Mouse (Mus musculus) midbrain, embryonic 16.5 days (tissue): ENCODE measurements around the gene Nln. TPM values are rescaled to one million over a fixed set of nuclear protein-coding genes. Genes with fewer than 3 reads are reported as not detected.
A peak's percentile ranks its signal among the peaks of the same experiment; 100 is the strongest.

Experiments used
- ATAC-seq: fragments of 200-750 bp; cut with Nextera tagmentation; 2 replicates; pipeline ENCODE4 v1.8.0; 2017; ENCODE audit warnings: moderate TSS enrichment
- H3K27ac ChIP-seq: fragments of 300-500 bp; sonication (generic); 2 replicates; pipeline ENCODE4 v1.5.1; 2014; ENCODE audit warnings: mild to moderate bottlenecking, low read length, mixed read lengths
- H3K27me3 ChIP-seq: fragments of 300-500 bp; sonication (generic); 2 replicates; pipeline ENCODE4 v1.6.1; 2014; ENCODE audit warnings: low read depth, low read length, mixed read lengths; ENCODE audit not compliant: control insufficient read depth, insufficient read depth
- H3K36me3 ChIP-seq: fragments of 300-500 bp; sonication (generic); 2 replicates; pipeline ENCODE4 v1.6.1; 2014; ENCODE audit warnings: mild to moderate bottlenecking, low read length, moderate library complexity, mixed read lengths; ENCODE audit not compliant: control insufficient read depth, insufficient read depth
- H3K4me1 ChIP-seq: fragments of 300-500 bp; sonication (generic); 2 replicates; pipeline ENCODE4 v1.6.1; 2014; ENCODE audit warnings: mild to moderate bottlenecking, low read length, mixed read lengths; ENCODE audit not compliant: control insufficient read depth, insufficient read depth
- H3K4me2 ChIP-seq: fragments of 300-500 bp; sonication (generic); 2 replicates; pipeline ENCODE4 v1.6.1; 2014; ENCODE audit warnings: mild to moderate bottlenecking, low read length, mixed read lengths
- H3K4me3 ChIP-seq: fragments of 300-500 bp; sonication (generic); 2 replicates; pipeline ENCODE4 v1.5.1; 2014; ENCODE audit warnings: low read depth, mild to moderate bottlenecking, low read length, moderate library complexity, mixed read lengths
- H3K9ac ChIP-seq: fragments of 300-500 bp; sonication (generic); 2 replicates; pipeline ENCODE4 v1.6.1; 2014; ENCODE audit warnings: low read depth, low read length, mixed read lengths
- H3K9me3 ChIP-seq: fragments of 300-500 bp; sonication (generic); replicated peaks from 2 replicates; pipeline ENCODE4 v1.6.1; 2014; ENCODE audit warnings: mild to moderate bottlenecking, low read length, mixed read lengths; ENCODE audit not compliant: control insufficient read depth, poor library complexity, severe bottlenecking
- WGBS: fragments of 180-500 bp; shearing (Covaris S2); extraction: QIAGEN DNeasy Blood & Tissue Kit; methylation state at CpG from one replicate; pipeline ENCODE4 v1.1.7; 2014; 5-methylcytosine and 5-hydroxymethylcytosine counted together
- polyA plus RNA-seq: library from polyadenylated mRNA; unstranded; fragments of >200 nt; fragmentation: Nextera tagmentation; extraction: Ambion mirVana; gene quantifications from 2 replicates; pipeline ENCODE4 v1.2.1, GENCODE M21; 2015

Gene Nln
- 76.3 and 82.4 TPM in 2 replicates for polyA plus RNA-seq

DNA sequence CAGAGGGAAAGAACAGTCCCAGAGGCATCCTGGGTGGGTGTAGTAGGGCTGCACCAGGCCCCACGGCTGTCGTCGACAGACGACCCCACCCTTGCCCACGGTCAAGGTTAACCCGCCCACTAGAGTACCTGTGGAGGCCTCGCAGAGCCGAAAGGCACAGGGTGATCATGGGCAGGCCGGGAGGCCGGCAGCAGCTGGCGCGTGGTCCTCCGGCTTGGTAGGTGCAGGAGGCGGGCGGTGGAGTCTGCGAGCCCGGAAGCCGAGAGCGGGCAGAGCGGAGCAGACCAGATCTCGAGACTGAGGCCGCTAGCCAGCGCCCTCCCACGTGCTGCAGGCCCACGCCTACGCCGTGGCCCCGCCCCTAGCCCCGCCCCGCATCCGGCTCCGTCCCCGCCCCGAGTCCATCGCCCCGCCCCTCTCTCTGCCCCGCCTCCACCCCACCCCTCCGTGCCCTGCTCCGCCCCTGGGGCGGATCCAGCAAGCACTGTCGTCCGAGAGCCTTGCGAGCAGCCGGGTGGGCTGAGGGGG lies at the start of gene Nln, which contains the start of gene Sgtb:
Gene Nln, minus strand, starts transcription at position 327 of the 528 bp plus-strand sequence.
Gene Sgtb, plus strand, starts transcription at position 454 of the 528 bp plus-strand sequence.
- Histone ChIP-seq H3K9me3 (peaks cover 1% of the 10 kb centered on the region; the same call in 1 of the 2 replicates), H3K9ac (peak within 1 kb of the TSS; percentile 93), H3K4me1 (peaks cover 26% of the 10 kb centered on the region), H3K27me3 (no peaks in the 10 kb centered on the region), H3K27ac (peak within 1 kb of the TSS; percentile 90), H3K36me3 (peaks cover 10% of the 10 kb centered on the region; the same call in 1 of the 2 replicates), H3K4me2 (peak within 1 kb of the TSS; percentile 80), H3K4me3 (peak within 1 kb of the TSS; percentile 93)
- 0% methylated on average over 31 of the region's 44 CpGs for WGBS
- peak; percentile 95 for ATAC-seq

- Histone ChIP-seq H3K4me1 (no peaks in the 10 kb centered on the region), H3K27me3 (no peaks in the 10 kb centered on the region), H3K27ac (no peak overlapping the region), H3K9me3 (no peaks in the 10 kb centered on the region), H3K36me3 (peaks cover 9% of the 10 kb centered on the region), H3K4me3 (no peak overlapping the region), H3K4me2 (no peak overlapping the region), H3K9ac (no peak overlapping the region)
- no peak for ATAC-seq
- WGBS, result 91% methylated on average over 1 of the region's 1 CpGs
Measured at GRCm38 (mm10) chr13:104155686-104156085, 46.3 kb upstream of the Nln start.

DNA sequence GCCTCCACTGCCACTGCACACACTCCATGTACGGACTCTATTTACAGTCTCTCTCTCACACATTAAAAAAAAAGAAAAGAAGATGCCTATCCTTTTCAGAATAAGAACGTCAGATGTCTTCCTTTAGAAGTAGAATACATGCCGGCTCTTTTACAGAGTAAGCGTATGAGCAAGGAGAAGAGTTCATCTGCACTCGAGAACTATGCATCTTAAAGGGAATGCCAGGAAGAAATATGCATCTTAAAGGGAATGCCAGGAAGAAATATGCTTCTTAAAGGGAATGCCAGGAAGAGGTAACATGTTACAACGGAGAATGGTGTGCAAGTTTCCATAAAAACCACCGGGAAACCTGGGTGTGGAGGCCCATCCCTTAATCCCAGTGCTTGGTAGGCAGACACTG lies 45.7 kb upstream of the Nln start:
- Histone ChIP-seq H3K4me3 (no peak overlapping the region), H3K4me2 (no peak overlapping the region), H3K36me3 (peaks cover 9% of the 10 kb centered on the region), H3K9ac (no peak overlapping the region), H3K27me3 (no peaks in the 10 kb centered on the region), H3K27ac (no peak overlapping the region), H3K9me3 (no peaks in the 10 kb centered on the region), H3K4me1 (no peaks in the 10 kb centered on the region)
- 91% methylated on average over 7 of the region's 7 CpGs for WGBS
- no peak for ATAC-seq

GRCm38 (mm10) chr13:104154180-104154579 lies 44.8 kb upstream of the Nln start:
- WGBS, result 93% methylated on average over 5 of the region's 5 CpGs
- Histone ChIP-seq H3K27ac (no peak overlapping the region), H3K27me3 (no peaks in the 10 kb centered on the region), H3K4me1 (no peaks in the 10 kb centered on the region), H3K4me2 (no peak overlapping the region), H3K4me3 (no peak overlapping the region), H3K9ac (no peak overlapping the region), H3K9me3 (no peaks in the 10 kb centered on the region), H3K36me3 (peaks cover 12% of the 10 kb centered on the region)
- ATAC-seq, result no peak

GRCm38 (mm10) chr13:104145646-104146045 lies 36.2 kb upstream of the Nln start:
- Histone ChIP-seq H3K4me1 (no peaks in the 10 kb centered on the region), H3K9me3 (no peaks in the 10 kb centered on the region), H3K36me3 (peaks cover 34% of the 10 kb centered on the region), H3K4me3 (no peak overlapping the region), H3K4me2 (no peak overlapping the region), H3K27me3 (no peaks in the 10 kb centered on the region), H3K9ac (no peak overlapping the region), H3K27ac (no peak overlapping the region)
- ATAC-seq, result no peak
- WGBS, result 94% methylated on average over 3 of the region's 3 CpGs

DNA sequence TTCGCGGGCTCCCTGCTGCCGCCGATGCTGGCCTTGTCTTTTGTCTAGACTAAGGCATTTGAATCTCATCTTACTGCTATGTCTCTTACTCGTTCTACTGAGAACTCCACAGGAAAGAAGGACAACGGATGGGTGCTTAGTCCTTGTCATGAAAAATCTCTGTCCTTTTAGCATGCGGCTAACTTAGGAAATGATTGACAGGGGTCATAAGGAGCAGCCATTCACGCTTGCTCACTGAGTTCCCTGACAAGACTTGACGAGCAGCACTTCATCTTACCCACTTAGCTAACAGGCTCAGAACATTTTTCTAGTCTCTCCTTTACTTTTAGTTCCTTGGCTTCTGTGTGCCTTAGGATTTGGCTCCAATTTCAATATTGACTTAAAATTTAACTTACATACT lies 35.5 kb upstream of the Nln start:
- 68% methylated on average over 9 of the region's 9 CpGs for WGBS
- Histone ChIP-seq H3K4me1 (no peaks in the 10 kb centered on the region), H3K9me3 (no peaks in the 10 kb centered on the region), H3K27me3 (no peaks in the 10 kb centered on the region), H3K9ac (no peak overlapping the region), H3K27ac (no peak overlapping the region), H3K4me3 (no peak overlapping the region), H3K4me2 (no peak overlapping the region), H3K36me3 (peaks cover 34% of the 10 kb centered on the region)
- no peak for ATAC-seq

DNA sequence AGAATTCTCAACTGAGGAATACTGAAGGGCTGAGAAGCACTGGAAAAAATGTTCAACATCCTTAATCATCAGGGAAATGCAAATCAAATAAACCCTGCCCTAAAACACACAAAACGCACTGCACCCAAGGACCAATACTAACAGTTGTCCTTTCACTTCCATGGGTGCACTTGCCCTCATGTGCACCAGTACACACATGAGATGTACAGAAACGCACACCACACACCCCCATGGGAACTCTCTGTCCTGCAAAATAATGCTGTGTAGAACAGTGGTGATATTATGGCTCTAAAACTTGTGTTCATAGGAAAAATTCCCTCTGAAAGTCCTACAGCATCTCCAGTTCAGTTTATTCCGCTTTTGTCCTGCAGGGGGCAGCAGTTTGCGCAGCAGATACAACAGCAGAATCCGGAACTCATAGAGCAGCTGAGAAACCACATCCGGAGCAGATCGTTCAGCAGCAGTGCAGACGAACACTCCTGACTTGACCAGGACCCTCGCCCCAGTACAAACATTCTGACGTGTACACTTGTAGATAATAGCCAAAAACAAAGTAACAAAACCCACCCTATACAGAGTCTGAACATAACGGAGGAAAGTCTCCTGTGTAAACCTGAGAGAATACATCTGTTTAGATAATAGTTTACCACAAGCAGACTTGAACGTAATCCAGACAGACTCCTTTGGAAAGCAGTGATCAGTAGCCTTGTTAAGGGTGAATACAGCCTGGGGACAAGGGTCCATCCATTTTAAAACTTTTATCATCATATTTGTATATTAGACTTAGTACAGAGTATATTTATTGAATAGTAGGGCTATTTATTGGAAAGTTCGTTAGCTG lies 30.2 kb upstream of the Nln start:
- Histone ChIP-seq H3K36me3 (peaks cover 17% of the 10 kb centered on the region), H3K4me2 (no peak overlapping the region)
- 41% methylated on average over 13 of the region's 13 CpGs for WGBS

GRCm38 (mm10) chr13:104134510-104135085 lies 25.2 kb upstream of the Nln start:
- Histone ChIP-seq H3K4me2 (no peak overlapping the region), H3K36me3 (peaks cover 15% of the 10 kb centered on the region), H3K27me3 (no peaks in the 10 kb centered on the region), H3K4me1 (no peaks in the 10 kb centered on the region), H3K9ac (no peak overlapping the region), H3K9me3 (no peaks in the 10 kb centered on the region), H3K4me3 (no peak overlapping the region), H3K27ac (no peak overlapping the region)
- 51% methylated on average over 4 of the region's 4 CpGs for WGBS
- ATAC-seq, result no peak

More for the DNA sequence above, 30.2 kb upstream of the Nln start:
- peak; percentile 54; the same call in 1 of the 2 replicates for ATAC-seq
- Histone ChIP-seq H3K4me1 (no peaks in the 10 kb centered on the region), H3K27me3 (no peaks in the 10 kb centered on the region), H3K9ac (no peak overlapping the region), H3K4me3 (no peak overlapping the region), H3K27ac (no peak overlapping the region), H3K9me3 (no peaks in the 10 kb centered on the region)

- H3K4me3 ChIP-seq, result no peak overlapping the region
- H3K27me3 ChIP-seq, result no peaks in the 10 kb centered on the region
- H3K4me1 ChIP-seq, result no peaks in the 10 kb centered on the region
- no peak overlapping the region for H3K9ac ChIP-seq
- ATAC-seq, result no peak
- H3K9me3 ChIP-seq, result no peaks in the 10 kb centered on the region
- 90% methylated on average over 2 of the region's 2 CpGs for WGBS
- H3K36me3 ChIP-seq, result peaks cover 17% of the 10 kb centered on the region
- H3K27ac ChIP-seq, result no peak overlapping the region
- no peak overlapping the region for H3K4me2 ChIP-seq
Measured at GRCm38 (mm10) chr13:104132561-104132960, 23.1 kb upstream of the Nln start.
